Mouse (Mus musculus) cortical plate, adult 2 months (tissue): Measurements from ENCODE around the gene Nme8.

ENCODE experiments used
- CTCF ChIP-seq: fragments of 200-500 bp; IDR thresholded peaks from 2 replicates; pipeline ENCODE4 v1.5.1; 2011; ENCODE audit warnings: mild to moderate bottlenecking, control low read depth, low read length; ENCODE audit not compliant: insufficient read depth; ENCODE audit errors: extremely low read depth
- POLR2A ChIP-seq: fragments of 200-500 bp; IDR thresholded peaks from 2 replicates; pipeline ENCODE4 v1.6.1; 2011; ENCODE audit warnings: mild to moderate bottlenecking, low read length, control low read depth; ENCODE audit not compliant: insufficient read depth; ENCODE audit errors: extremely low read depth

- TF ChIP-seq CTCF (no peak), POLR2A (no peak)
These were observed 79.5 kb downstream of the Nme8 start for GRCm38 (mm10) chr13:19618081-19618480.
